Mouse (Mus musculus): ENCODE measurements around the gene Col5a2. TPM values are rescaled to one million over a fixed set of nuclear protein-coding genes. Genes with fewer than 3 reads are reported as not detected.

Col5a2 gene
- total and polyA plus RNA-seq, 3 experiments: not detected

DNA sequence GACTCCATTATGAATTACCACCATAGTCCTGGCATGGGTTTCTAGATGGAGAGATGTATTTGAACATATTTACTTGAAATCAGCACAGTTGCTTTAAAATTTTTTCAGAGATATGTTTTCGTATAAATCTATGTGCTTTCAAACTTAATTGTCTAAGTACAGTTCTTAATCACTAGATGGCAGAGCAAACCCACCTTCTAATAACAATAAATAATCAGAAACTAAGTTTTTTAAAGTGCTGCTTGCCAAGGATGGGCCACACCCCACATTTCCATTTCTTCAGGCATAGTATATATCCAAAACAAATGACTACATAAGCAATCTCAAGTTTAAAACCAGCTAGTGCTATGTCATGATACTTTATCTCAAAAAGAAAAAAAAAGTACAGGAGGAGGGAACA lies 54.2 kb downstream of the Col5a2 start:
- H3K36me3 ChIP-seq (replicated peaks in 1 of 2; ENCODE audit: control insufficient read depth in 1 of 2, insufficient read depth in 1 of 2, low read length in 1 of 2): no peaks in the 10 kb centered on the region
- no peak overlapping the region for H3K4me2 ChIP-seq (ENCODE audit: insufficient read depth, low read depth, poor library complexity, severe bottlenecking)
- dilution Hi-C loops (cut with MboI; ENCODE audit: extremely low pct_ligation_motif_present, extremely low pct_unique_long_range_greater_than_20kb, low sequenced_read_pairs): no loop called here
- no peak for DNase-seq (ENCODE audit: extremely low read depth)
- in situ Hi-C loops (cut with MboI; ENCODE audit: low pct_ligation_motif_present, low pct_unique_long_range_greater_than_20kb, low sequenced_read_pairs): loop anchor here (25.0 kb wide), 1 partner anchor 188 kb away; no protein-coding TSS in a partner anchor
- no peaks in the 10 kb centered on the region for H3K4me1 ChIP-seq (ENCODE audit: control insufficient read depth in 1 of 2, insufficient read depth in 2 of 2)
- no peaks in the 10 kb centered on the region for H3K27me3 ChIP-seq (replicated peaks)
- H3K9ac ChIP-seq (ENCODE audit: insufficient read depth, low read depth): no peak overlapping the region
- no peak for TF ChIP-seq CHD1 (IDR thresholded peaks at IDR 0.05; ENCODE audit: low read depth, low read length)
- TF ChIP-seq EP300 (IDR thresholded peaks at IDR 0.05; ENCODE audit: low read length): no peak
- TF ChIP-seq POLR2AphosphoS2 (IDR thresholded peaks at IDR 0.05; ENCODE audit: low read depth, low read length): no peak
- TF ChIP-seq ELF1 (IDR thresholded peaks at IDR 0.05; ENCODE audit: low read depth, low read length): no peak
- TF ChIP-seq USF2 (conservative IDR thresholded peaks at IDR 0.05; ENCODE audit: low read depth, low read length): no peak
- TF ChIP-seq USF1 (IDR thresholded peaks at IDR 0.05; ENCODE audit: low read depth, low read length): no peak
- H3K4me3 ChIP-seq (replicated peaks in 1 of 3; ENCODE audit: low read depth in 2 of 3, low read length in 2 of 3, poor library complexity in 1 of 3): no peak overlapping the region
- H3K9me3 ChIP-seq (replicated peaks; ENCODE audit: low read length): no peaks in the 10 kb centered on the region
- no peaks in the 10 kb centered on the region for H3K79me2 ChIP-seq (replicated peaks; ENCODE audit: control insufficient read depth, extremely low read depth, insufficient read depth, poor library complexity, severe bottlenecking)
- no peak overlapping the region for H3K27ac ChIP-seq (ENCODE audit: insufficient read depth, low read depth)

DNA sequence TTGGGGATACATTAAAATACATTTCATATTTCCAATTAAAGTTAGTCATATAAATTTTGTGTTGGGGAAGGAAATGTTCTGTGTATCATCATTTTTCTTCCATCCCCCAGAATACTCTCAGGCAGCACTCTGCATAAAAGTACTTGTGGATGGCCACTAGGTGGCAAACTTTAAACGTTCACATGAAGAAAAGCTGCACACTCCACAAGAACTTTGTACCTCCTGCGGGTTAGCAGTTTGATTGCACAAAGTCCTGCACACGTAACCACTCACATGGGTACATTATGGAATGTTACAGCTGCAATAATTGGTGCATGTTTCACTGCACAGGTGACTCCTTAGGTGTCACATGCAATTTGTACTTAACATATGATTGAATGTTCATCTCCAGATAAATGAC lies 71.2 kb downstream of the Col5a2 start:
- Histone ChIP-seq H3K9ac (ENCODE audit: insufficient read depth, low read depth) (no peak overlapping the region), H3K9me3 (replicated peaks; ENCODE audit: low read length) (no peaks in the 10 kb centered on the region), H3K79me2 (replicated peaks; ENCODE audit: control insufficient read depth, extremely low read depth, insufficient read depth, poor library complexity, severe bottlenecking) (no peaks in the 10 kb centered on the region), H3K4me2 (ENCODE audit: insufficient read depth, low read depth, poor library complexity, severe bottlenecking) (no peak overlapping the region), H3K27ac (ENCODE audit: insufficient read depth, low read depth) (no peak overlapping the region), H3K36me3 (replicated peaks in 1 of 2; ENCODE audit: control insufficient read depth in 1 of 2, insufficient read depth in 1 of 2, low read length in 1 of 2) (no peaks in the 10 kb centered on the region), H3K4me3 (replicated peaks in 1 of 3; ENCODE audit: low read depth in 2 of 3, low read length in 2 of 3, poor library complexity in 1 of 3) (no peak overlapping the region), H3K4me1 (ENCODE audit: control insufficient read depth in 1 of 2, insufficient read depth in 2 of 2) (no peaks in the 10 kb centered on the region), H3K27me3 (replicated peaks) (no peaks in the 10 kb centered on the region)
- TF ChIP-seq RAD21 (IDR thresholded peaks at IDR 0.05; ENCODE audit: low read depth, low read length) (peak; percentile 46), SMC3 (IDR thresholded peaks at IDR 0.05; ENCODE audit: low read depth, low read length) (peak; percentile 60), USF2 (conservative IDR thresholded peaks at IDR 0.05; ENCODE audit: low read depth, low read length) (no peak), CTCF (conservative IDR thresholded peaks at IDR 0.05 in 1 of 2, IDR thresholded peaks at IDR 0.05 in 1 of 2; ENCODE audit: low read depth in 2 of 2, low read length in 2 of 2) (peak; percentile 26 to 63; a peak in 3 of 4 replicates), TBP (conservative IDR thresholded peaks at IDR 0.05; ENCODE audit: low read depth, low read length) (no peak), NELFE (IDR thresholded peaks at IDR 0.05; ENCODE audit: low read depth, low read length) (no peak), ETS1 (conservative IDR thresholded peaks at IDR 0.05; ENCODE audit: low read depth, low read length) (no peak)
- dilution Hi-C loops (cut with MboI; ENCODE audit: extremely low pct_ligation_motif_present, extremely low pct_unique_long_range_greater_than_20kb, low sequenced_read_pairs) (no loop called here), in situ Hi-C loops (cut with MboI; ENCODE audit: low pct_ligation_motif_present, low pct_unique_long_range_greater_than_20kb, low sequenced_read_pairs) (loop anchor here (25.0 kb wide), 1 partner anchor 205 kb away; no protein-coding TSS in a partner anchor)
- DNase-seq (ENCODE audit: extremely low read depth): peak; percentile 61

DNA sequence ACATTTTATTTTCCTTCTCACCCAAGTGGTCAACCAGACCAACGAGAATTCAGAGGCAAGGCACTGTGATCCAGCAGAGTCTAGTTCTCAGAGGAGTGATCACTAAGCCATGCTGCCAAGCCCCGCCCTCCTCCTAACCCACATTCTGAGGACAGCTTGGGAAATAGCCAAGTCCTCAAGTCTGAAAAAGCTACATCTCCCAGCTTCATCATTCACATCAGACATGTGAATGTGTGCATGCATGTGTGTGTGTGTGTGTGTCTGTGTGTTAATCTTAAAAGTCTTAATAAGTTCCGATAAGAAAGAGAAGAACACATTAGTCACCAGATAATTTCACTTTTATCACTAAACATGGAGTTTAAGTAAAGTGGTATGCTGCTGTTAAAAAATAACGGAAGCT lies 72.6 kb downstream of the Col5a2 start:
- dilution Hi-C loops (cut with MboI; ENCODE audit: extremely low pct_ligation_motif_present, extremely low pct_unique_long_range_greater_than_20kb, low sequenced_read_pairs) (no loop called here), in situ Hi-C loops (cut with MboI; ENCODE audit: low pct_ligation_motif_present, low pct_unique_long_range_greater_than_20kb, low sequenced_read_pairs) (loop anchor here (25.0 kb wide), 1 partner anchor 207 kb away; no protein-coding TSS in a partner anchor)
- Histone ChIP-seq H3K4me3 (replicated peaks in 1 of 3; ENCODE audit: low read depth in 2 of 3, low read length in 2 of 3, poor library complexity in 1 of 3) (no peak overlapping the region), H3K4me1 (ENCODE audit: control insufficient read depth in 1 of 2, insufficient read depth in 2 of 2) (no peaks in the 10 kb centered on the region), H3K27ac (ENCODE audit: insufficient read depth, low read depth) (no peak overlapping the region), H3K79me2 (replicated peaks; ENCODE audit: control insufficient read depth, extremely low read depth, insufficient read depth, poor library complexity, severe bottlenecking) (no peaks in the 10 kb centered on the region), H3K36me3 (replicated peaks in 1 of 2; ENCODE audit: control insufficient read depth in 1 of 2, insufficient read depth in 1 of 2, low read length in 1 of 2) (no peaks in the 10 kb centered on the region), H3K9ac (ENCODE audit: insufficient read depth, low read depth) (no peak overlapping the region), H3K27me3 (replicated peaks) (no peaks in the 10 kb centered on the region), H3K9me3 (replicated peaks; ENCODE audit: low read length) (no peaks in the 10 kb centered on the region), H3K4me2 (ENCODE audit: insufficient read depth, low read depth, poor library complexity, severe bottlenecking) (no peak overlapping the region)
- no peak for DNase-seq (ENCODE audit: extremely low read depth)
- no peak for TF ChIP-seq HCFC1 (IDR thresholded peaks at IDR 0.05; ENCODE audit: low read depth, low read length)
- no peak for TF ChIP-seq KAT2A (IDR thresholded peaks at IDR 0.05; ENCODE audit: insufficient replicate concordance, low read length)
- TF ChIP-seq POLR2A (IDR thresholded peaks at IDR 0.05; ENCODE audit: low read depth, low read length): no peak
- TF ChIP-seq IRF4 (IDR thresholded peaks at IDR 0.05; ENCODE audit: low read depth, low read length): no peak
- no peak for TF ChIP-seq ZNF384 (IDR thresholded peaks at IDR 0.05; ENCODE audit: low read depth, low read length)
- no peak for TF ChIP-seq JUN (IDR thresholded peaks at IDR 0.05; ENCODE audit: insufficient read depth, low read depth, low read length)
- no peak for TF ChIP-seq BHLHE40 (IDR thresholded peaks at IDR 0.05; ENCODE audit: low read depth, low read length)
- no peak for TF ChIP-seq MEF2A (IDR thresholded peaks at IDR 0.05; ENCODE audit: borderline replicate concordance, low read depth, low read length)
- no peak for TF ChIP-seq NELFE (IDR thresholded peaks at IDR 0.05; ENCODE audit: low read depth, low read length)
- TF ChIP-seq PAX5 (IDR thresholded peaks at IDR 0.05; ENCODE audit: low read length): no peak
- TF ChIP-seq GABPA (IDR thresholded peaks at IDR 0.05; ENCODE audit: insufficient replicate concordance, low read depth, low read length): no peak
- no peak for TF ChIP-seq ZC3H11A (IDR thresholded peaks at IDR 0.05; ENCODE audit: low read depth, low read length)
- no peak for TF ChIP-seq CHD1 (IDR thresholded peaks at IDR 0.05; ENCODE audit: low read depth, low read length)
- TF ChIP-seq MYC (IDR thresholded peaks at IDR 0.05; ENCODE audit: low read depth, low read length): no peak
- TF ChIP-seq SIN3A (IDR thresholded peaks at IDR 0.05; ENCODE audit: low read length): no peak
- TF ChIP-seq MXI1 (IDR thresholded peaks at IDR 0.05; ENCODE audit: low read depth, low read length): no peak
- no peak for TF ChIP-seq UBTF (IDR thresholded peaks at IDR 0.05; ENCODE audit: low read depth, low read length)
- no peak for TF ChIP-seq SMC3 (IDR thresholded peaks at IDR 0.05; ENCODE audit: low read depth, low read length)
